Mouse (Mus musculus) MEL (cell line): ENCODE results near the gene 4933414I15Rik.

Source experiments
- CTCF ChIP-seq, 3 experiments: IDR thresholded peaks in 2 of 3; conservative IDR thresholded peaks in 1 of 3; 2 replicates each; pipeline ENCODE4 v1.5.1; 2011 to 2012; ENCODE audit warnings: low read length in 3 of 3, low read depth in 2 of 3, mild to moderate bottlenecking in 2 of 3, improper control_type of control experiment in 1 of 3, inconsistent platforms in 1 of 3, mixed read lengths in 1 of 3, moderate library complexity in 1 of 3; ENCODE audit not compliant: control insufficient read depth in 1 of 3, insufficient read depth in 1 of 3, poor library complexity in 1 of 3, severe bottlenecking in 1 of 3
- E2F4 ChIP-seq: IDR thresholded peaks from 2 replicates; pipeline ENCODE4 v1.6.1; 2011; ENCODE audit warnings: low read depth, low read length, improper control_type of control experiment, borderline replicate concordance
- EP300 ChIP-seq, 2 experiments: IDR thresholded peaks; 2 replicates each; pipeline ENCODE4 v1.6.1; 2011; ENCODE audit warnings: improper control_type of control experiment in 2 of 2, low read length in 2 of 2, low read depth in 1 of 2, mild to moderate bottlenecking in 1 of 2
- GATA1 ChIP-seq: IDR thresholded peaks from 2 replicates; pipeline ENCODE4 v1.6.1; 2011; ENCODE audit warnings: low read depth, low read length, improper control_type of control experiment
- HCFC1 ChIP-seq: IDR thresholded peaks from 2 replicates; pipeline ENCODE4 v1.6.1; 2012; ENCODE audit warnings: low read depth, mild to moderate bottlenecking, inconsistent platforms, low read length, improper control_type of control experiment, moderate library complexity
- KAT2A ChIP-seq: conservative IDR thresholded peaks from 2 replicates; pipeline ENCODE4 v1.6.1; 2012; ENCODE audit warnings: low read depth, low read length, improper control_type of control experiment, inconsistent platforms
- MAX ChIP-seq: IDR thresholded peaks from 2 replicates; pipeline ENCODE4 v1.6.1; 2011; ENCODE audit warnings: low read length, improper control_type of control experiment
- POLR2A ChIP-seq, 2 experiments: IDR thresholded peaks; 2 replicates each; pipeline ENCODE4 v1.6.1; 2011 to 2012; ENCODE audit warnings: low read length in 2 of 2, mild to moderate bottlenecking in 2 of 2, control low read depth in 1 of 2, improper control_type of control experiment in 1 of 2, low read depth in 1 of 2, moderate library complexity in 1 of 2; ENCODE audit not compliant: control insufficient read depth in 1 of 2, insufficient read depth in 1 of 2, poor library complexity in 1 of 2
- POLR2AphosphoS2 ChIP-seq: IDR thresholded peaks from 2 replicates; pipeline ENCODE4 v1.6.1; 2011; ENCODE audit warnings: low read length, improper control_type of control experiment
- RCOR1 ChIP-seq: IDR thresholded peaks from 2 replicates; pipeline ENCODE4 v1.6.1; 2012; ENCODE audit warnings: low read depth, mild to moderate bottlenecking, inconsistent platforms, low read length, improper control_type of control experiment
- USF1 ChIP-seq: IDR thresholded peaks from 2 replicates; pipeline ENCODE4 v1.6.1; 2014; ENCODE audit warnings: low read depth, mild to moderate bottlenecking, inconsistent platforms, low read length, improper control_type of control experiment, moderate library complexity
- ZKSCAN1 ChIP-seq: IDR thresholded peaks from 2 replicates; pipeline ENCODE4 v1.6.1; 2012; ENCODE audit warnings: low read depth, mild to moderate bottlenecking, inconsistent platforms, low read length, improper control_type of control experiment, moderate library complexity

GRCm38 (mm10) chr11:50930469-50931014 lies 13.0 kb downstream of the 4933414I15Rik start:
- TF ChIP-seq HCFC1, result no peak
- no peak for TF ChIP-seq GATA1
- no peak for TF ChIP-seq MAX
- no peak for TF ChIP-seq POLR2A (IDR thresholded peaks at IDR 0.05; ENCODE audit: control insufficient read depth in 1 of 2, insufficient read depth in 1 of 2, low read depth in 1 of 2, low read length in 2 of 2, poor library complexity in 1 of 2)
- no peak for TF ChIP-seq KAT2A
- TF ChIP-seq EP300 (IDR thresholded peaks at IDR 0.05; ENCODE audit: low read depth in 1 of 2, low read length in 2 of 2), result no peak
- TF ChIP-seq ZKSCAN1, result no peak
- no peak for TF ChIP-seq USF1
- TF ChIP-seq RCOR1, result no peak
- TF ChIP-seq CTCF (IDR thresholded peaks at IDR 0.05 in 2 of 3, conservative IDR thresholded peaks at IDR 0.05 in 1 of 3; ENCODE audit: control insufficient read depth in 1 of 3, insufficient read depth in 1 of 3, low read depth in 2 of 3, low read length in 3 of 3, poor library complexity in 1 of 3, severe bottlenecking in 1 of 3), result no peak
- TF ChIP-seq POLR2AphosphoS2, result no peak
- TF ChIP-seq E2F4, result no peak
